Mouse (Mus musculus) megakaryocyte, adult 5-6 weeks (primary cell): Measurements from ENCODE around the gene Wfikkn1. TPM values are rescaled to one million over a fixed set of nuclear protein-coding genes. Genes with fewer than 3 reads are reported as not detected.
"Not testable (repeated sequence)": the region's sequence is repeated elsewhere in the genome, so short reads cannot be mapped to it uniquely, and the experiment has no call there.

Experiments
- ATAC-seq: 2 replicates; pipeline ENCODE4 v1.8.0; 2016; ENCODE audit warnings: mild to moderate bottlenecking, inconsistent platforms; ENCODE audit not compliant: poor library complexity, severe bottlenecking
- total RNA-seq, 2 experiments: library from RNA; stranded (forward) in 1 of 2; stranded (reverse) in 1 of 2; fragments of 153-499, 151-499 nt in 1 of 2; fragments of 221-1000, 200-1000 nt in 1 of 2; gene quantifications; 2 replicates each; pipeline versions ENCODE4 v1.2.3 to v1.2.4; 2015 to 2017

Wfikkn1 gene
- total RNA-seq, 2 experiments from 2014 or later, result 0.15 to 1.0 TPM

- no peak for ATAC-seq
These were observed 6.1 kb upstream of the Wfikkn1 start for GRCm38 (mm10) chr17:25886806-25887205.

- no peak for ATAC-seq
These were observed 5.0 kb upstream of the Wfikkn1 start for GRCm38 (mm10) chr17:25885636-25886035.

GRCm38 (mm10) chr17:25883824-25884223, 3.2 kb upstream of the Wfikkn1 start:
- no peak for ATAC-seq

GRCm38 (mm10) chr17:25883268-25883667, 2.6 kb upstream of the Wfikkn1 start:
- ATAC-seq, result no peak

- no peak for ATAC-seq
These were observed 1.6 kb upstream of the Wfikkn1 start for GRCm38 (mm10) chr17:25882306-25882705.

- ATAC-seq, result no peak
These were observed 1.0 kb upstream of the Wfikkn1 start for GRCm38 (mm10) chr17:25881691-25882090.

GRCm38 (mm10) chr17:25880913-25881641, 419 bp upstream of the Wfikkn1 start:
- ATAC-seq, result no peak

- no peak for ATAC-seq
These were observed 908 bp downstream of the Wfikkn1 start for GRCm38 (mm10) chr17:25879750-25880149.

GRCm38 (mm10) chr17:25879261-25879660, 1.4 kb downstream of the Wfikkn1 start:
- ATAC-seq, result no peak

- ATAC-seq, result no peak
These were observed 2.0 kb downstream of the Wfikkn1 start for GRCm38 (mm10) chr17:25878611-25879180.

- ATAC-seq, result no peak
These were observed 2.7 kb downstream of the Wfikkn1 start for GRCm38 (mm10) chr17:25877741-25878610.

GRCm38 (mm10) chr17:25877025-25877424, 3.6 kb downstream of the Wfikkn1 start:
- no peak for ATAC-seq

GRCm38 (mm10) chr17:25876347-25876915, 4.2 kb downstream of the Wfikkn1 start:
- no peak for ATAC-seq

- ATAC-seq, result peak; percentile 91
These were observed 5.2 kb downstream of the Wfikkn1 start for GRCm38 (mm10) chr17:25875171-25876136.

GRCm38 (mm10) chr17:25874721-25875170, 5.9 kb downstream of the Wfikkn1 start, which contains the start of gene Mettl26:
Gene Mettl26, plus strand, starts transcription at chr17:25875074.
- ATAC-seq, result peak; percentile 78

GRCm38 (mm10) chr17:25874148-25874720, 6.4 kb downstream of the Wfikkn1 start:
- ATAC-seq, result no peak

- ATAC-seq, result no peak
These were observed 7.1 kb downstream of the Wfikkn1 start for GRCm38 (mm10) chr17:25873405-25874147.

GRCm38 (mm10) chr17:25872676-25873075, 8.0 kb downstream of the Wfikkn1 start:
- no peak for ATAC-seq

- ATAC-seq, result not testable (repeated sequence)
These were observed 9.1 kb downstream of the Wfikkn1 start for GRCm38 (mm10) chr17:25871566-25871965.
